Mouse (Mus musculus) forebrain, embryonic 14.5 days (tissue): ENCODE measurements around the gene Fgfr2. TPM values are rescaled to one million over a fixed set of nuclear protein-coding genes. Genes with fewer than 3 reads are reported as not detected.

Source experiments
- ATAC-seq: fragments of 200-750 bp; cut with Nextera tagmentation; 2 replicates; pipeline ENCODE4 v1.8.0; 2017; ENCODE audit warnings: mild to moderate bottlenecking, moderate library complexity
- DNase-seq: peaks from one replicate; pipeline ENCODE4 v3.0.0-alpha.2; 2015; ENCODE audit warnings: low spot score
- H3K27ac ChIP-seq: fragments of 300-500 bp; sonication (generic); 2 replicates; pipeline ENCODE4 v1.5.1; 2014; ENCODE audit warnings: low read depth, mild to moderate bottlenecking, control low read depth, low read length, moderate library complexity
- H3K27me3 ChIP-seq: fragments of 300-500 bp; sonication (generic); replicated peaks from 2 replicates; pipeline ENCODE4 v1.6.1; 2014; ENCODE audit warnings: low read length, control low read depth, mixed read lengths; ENCODE audit not compliant: control insufficient read depth, insufficient read depth
- H3K36me3 ChIP-seq: fragments of 300-500 bp; sonication (generic); 2 replicates; pipeline ENCODE4 v1.6.1; 2014; ENCODE audit warnings: low read length, control low read depth; ENCODE audit not compliant: control insufficient read depth, insufficient read depth
- H3K4me1 ChIP-seq: fragments of 300-500 bp; sonication (generic); 2 replicates; pipeline ENCODE4 v1.6.1; 2014; ENCODE audit warnings: antibody characterized with exemption, low read length, control low read depth; ENCODE audit not compliant: control insufficient read depth, insufficient read depth
- H3K4me2 ChIP-seq: fragments of 300-500 bp; sonication (generic); 2 replicates; pipeline ENCODE4 v1.6.1; 2014; ENCODE audit warnings: mild to moderate bottlenecking, control low read depth, low read length
- H3K4me3 ChIP-seq: fragments of 300-500 bp; sonication (generic); 2 replicates; pipeline ENCODE4 v1.5.1; 2014; ENCODE audit warnings: low read depth, low read length, control low read depth
- H3K9ac ChIP-seq: fragments of 300-500 bp; sonication (generic); 2 replicates; pipeline ENCODE4 v1.6.1; 2014; ENCODE audit warnings: mild to moderate bottlenecking, low read length, control low read depth, moderate library complexity
- H3K9me3 ChIP-seq: fragments of 300-500 bp; sonication (generic); replicated peaks from 2 replicates; pipeline ENCODE4 v1.6.1; 2016; ENCODE audit warnings: low read length, control low read depth, mixed read lengths; ENCODE audit not compliant: control insufficient read depth
- WGBS: fragments of 180-500 bp; shearing (Covaris S2); extraction: QIAGEN DNeasy Blood & Tissue Kit; methylation state at CpG from one replicate; pipeline ENCODE4 v1.1.7; 2014; 5-methylcytosine and 5-hydroxymethylcytosine counted together
- polyA plus RNA-seq: library from polyadenylated mRNA; unstranded; fragments of >200 nt; fragmentation: Nextera tagmentation; extraction: Ambion mirVana; gene quantifications from 2 replicates; pipeline ENCODE4 v1.2.1, GENCODE M21; 2014

Fgfr2 gene
- polyA plus RNA-seq, 1 experiment from 2014 or later = 35.9 TPM

GRCm38 (mm10) chr7:132371832-132372231 lies 751.3 kb downstream of the Fgfr2 start:
- WGBS = 86% methylated on average over 1 of the region's 1 CpGs
- no peak overlapping the region for H3K27ac ChIP-seq
- no peak overlapping the region for H3K4me3 ChIP-seq
- no peak overlapping the region for H3K4me2 ChIP-seq
- DNase-seq = no peak
- no peak overlapping the region for H3K9ac ChIP-seq
- no peak for ATAC-seq
- H3K9me3 ChIP-seq = no peaks in the 10 kb centered on the region
- H3K4me1 ChIP-seq = peaks cover 7% of the 10 kb centered on the region
- no peaks in the 10 kb centered on the region for H3K27me3 ChIP-seq
- no peaks in the 10 kb centered on the region for H3K36me3 ChIP-seq

DNA sequence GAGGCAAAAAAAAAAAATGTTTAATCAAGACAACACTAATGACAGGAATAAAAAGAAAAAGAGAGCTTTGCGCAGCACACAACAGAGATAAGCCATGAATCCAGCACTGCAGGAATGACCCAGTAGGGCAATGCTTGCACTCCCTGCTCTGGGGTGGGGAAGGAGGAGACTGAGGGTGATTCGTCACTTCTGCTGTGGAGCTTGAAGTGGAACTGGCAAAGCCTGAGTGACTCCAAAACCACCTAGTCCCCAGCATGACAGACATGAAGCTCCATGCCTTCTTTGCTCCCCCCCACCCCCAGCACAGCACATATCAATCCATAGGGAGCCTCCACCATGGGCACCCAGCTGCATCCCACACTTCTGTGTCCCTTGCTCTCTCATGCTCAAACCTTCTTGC lies 753.4 kb downstream of the Fgfr2 start:
- Histone ChIP-seq H3K9ac (no peak overlapping the region), H3K27me3 (no peaks in the 10 kb centered on the region), H3K9me3 (no peaks in the 10 kb centered on the region), H3K4me2 (no peak overlapping the region), H3K4me1 (peaks cover 7% of the 10 kb centered on the region), H3K4me3 (no peak overlapping the region), H3K27ac (no peak overlapping the region), H3K36me3 (no peaks in the 10 kb centered on the region)
- ATAC-seq (no peak), DNase-seq (no peak)
- WGBS = 83% methylated on average over 2 of the region's 2 CpGs

- H3K27ac ChIP-seq = no peak overlapping the region
- H3K27me3 ChIP-seq = no peaks in the 10 kb centered on the region
- DNase-seq (no peak), ATAC-seq (no peak)
- H3K36me3 ChIP-seq = no peaks in the 10 kb centered on the region
- H3K4me2 ChIP-seq = no peak overlapping the region
- 80% methylated on average over 6 of the region's 6 CpGs for WGBS
- H3K9ac ChIP-seq = no peak overlapping the region
- peaks cover 7% of the 10 kb centered on the region for H3K4me1 ChIP-seq
- H3K4me3 ChIP-seq = no peak overlapping the region
- H3K9me3 ChIP-seq = no peaks in the 10 kb centered on the region
Observed at GRCm38 (mm10) chr7:132368859-132369258, 754.3 kb downstream of the Fgfr2 start.

- no peak for ATAC-seq
- 77% methylated on average over 3 of the region's 3 CpGs for WGBS
- DNase-seq = no peak
- no peaks in the 10 kb centered on the region; the same call in 1 of the 2 replicates for H3K4me1 ChIP-seq
- no peak overlapping the region for H3K9ac ChIP-seq
- no peaks in the 10 kb centered on the region for H3K9me3 ChIP-seq
- H3K4me3 ChIP-seq = no peak overlapping the region
- H3K36me3 ChIP-seq = no peaks in the 10 kb centered on the region
- no peaks in the 10 kb centered on the region for H3K27me3 ChIP-seq
- no peak overlapping the region for H3K4me2 ChIP-seq
- H3K27ac ChIP-seq = no peak overlapping the region
Observed at GRCm38 (mm10) chr7:132367344-132367743, 755.8 kb downstream of the Fgfr2 start.

DNA sequence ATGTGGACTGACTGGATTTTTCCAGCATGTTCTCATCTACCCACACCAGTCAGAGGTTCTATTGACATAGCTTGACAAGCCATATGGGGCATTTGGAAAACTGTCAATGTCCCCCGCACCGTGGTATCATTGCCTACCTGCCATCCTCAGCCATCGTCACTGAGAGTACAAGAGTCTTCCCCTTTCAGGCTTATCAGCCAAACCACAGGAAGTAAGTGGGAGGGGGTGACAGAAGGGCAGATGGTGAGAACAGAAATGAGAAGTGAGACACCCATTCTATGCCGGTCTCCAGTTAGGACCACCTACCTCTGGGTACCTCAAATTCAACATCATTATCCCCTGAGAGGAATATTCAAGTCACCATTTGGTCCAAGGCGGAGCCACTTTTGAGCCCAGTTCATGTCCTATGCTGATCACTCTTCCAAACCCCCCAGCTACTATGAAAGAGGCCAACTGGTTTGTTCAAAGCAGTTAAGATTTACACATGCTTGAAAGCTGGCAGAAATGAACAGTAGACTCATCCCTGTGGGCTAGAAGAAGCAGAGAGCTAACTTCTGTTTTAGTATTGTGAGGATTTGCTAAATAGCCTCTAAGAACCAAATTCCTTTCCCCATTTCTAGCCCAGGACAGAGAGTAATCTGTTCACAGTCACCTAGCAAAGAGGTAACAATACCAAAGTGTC lies 757.3 kb downstream of the Fgfr2 start:
- no peak for ATAC-seq
- Histone ChIP-seq H3K9me3 (no peaks in the 10 kb centered on the region), H3K9ac (no peak overlapping the region), H3K4me1 (no peaks in the 10 kb centered on the region), H3K4me2 (no peak overlapping the region), H3K27me3 (no peaks in the 10 kb centered on the region), H3K4me3 (no peak overlapping the region), H3K27ac (no peak overlapping the region), H3K36me3 (no peaks in the 10 kb centered on the region)
- 73% methylated on average over 5 of the region's 5 CpGs for WGBS
- no peak for DNase-seq

DNA sequence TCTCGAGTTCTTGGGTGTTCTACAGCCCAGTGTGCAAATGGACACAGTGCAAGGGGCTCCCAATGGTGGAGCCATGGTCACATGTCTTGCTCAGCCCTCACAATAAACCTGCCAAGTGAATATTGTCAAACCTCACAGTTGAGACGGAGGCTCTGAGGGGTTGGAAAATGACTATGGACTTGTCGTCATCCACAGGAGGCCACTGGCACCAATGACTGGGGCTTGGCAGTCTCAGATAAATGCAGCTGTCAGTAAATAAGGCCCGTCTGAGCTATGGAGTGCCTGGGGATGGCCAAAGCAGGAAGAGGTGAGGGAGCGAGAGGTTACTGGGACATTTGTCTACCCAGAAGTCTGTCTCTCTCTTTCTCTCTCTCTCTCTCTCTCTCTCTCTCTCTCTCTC lies 758.0 kb downstream of the Fgfr2 start:
- ATAC-seq = no peak
- WGBS = 82% methylated on average over 5 of the region's 5 CpGs

DNA sequence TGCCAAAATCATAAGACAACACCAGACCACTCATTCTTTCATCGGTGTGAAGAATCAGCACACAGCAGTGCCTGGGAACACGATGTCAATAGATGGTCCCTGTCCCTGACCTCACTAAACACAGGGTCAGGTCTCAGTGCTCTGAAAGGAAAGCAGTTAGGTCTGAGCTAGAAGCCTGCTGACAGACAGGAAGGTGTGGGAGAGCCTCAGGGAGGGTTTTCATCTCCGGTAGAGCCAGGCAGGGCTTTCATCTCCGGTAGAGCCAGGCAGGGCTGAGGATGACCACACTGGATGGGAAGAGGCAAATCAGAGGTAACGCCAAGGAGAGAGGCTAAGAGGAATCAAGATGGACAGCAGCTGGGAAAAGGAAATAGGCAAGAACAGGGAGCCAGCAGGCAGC lies 758.6 kb downstream of the Fgfr2 start:
- Histone ChIP-seq H3K9ac (no peak overlapping the region), H3K9me3 (no peaks in the 10 kb centered on the region), H3K36me3 (no peaks in the 10 kb centered on the region), H3K4me2 (no peak overlapping the region), H3K4me3 (no peak overlapping the region), H3K27me3 (no peaks in the 10 kb centered on the region), H3K27ac (no peak overlapping the region), H3K4me1 (no peaks in the 10 kb centered on the region)
- DNase-seq (no peak), ATAC-seq (no peak)
- WGBS = 79% methylated on average over 5 of the region's 5 CpGs

More for the DNA sequence above, 758.0 kb downstream of the Fgfr2 start:
- Histone ChIP-seq H3K36me3 (no peaks in the 10 kb centered on the region), H3K27me3 (no peaks in the 10 kb centered on the region), H3K9me3 (no peaks in the 10 kb centered on the region), H3K4me3 (no peak overlapping the region), H3K4me1 (no peaks in the 10 kb centered on the region), H3K4me2 (no peak overlapping the region), H3K27ac (no peak overlapping the region), H3K9ac (no peak overlapping the region)
- no peak for DNase-seq

DNA sequence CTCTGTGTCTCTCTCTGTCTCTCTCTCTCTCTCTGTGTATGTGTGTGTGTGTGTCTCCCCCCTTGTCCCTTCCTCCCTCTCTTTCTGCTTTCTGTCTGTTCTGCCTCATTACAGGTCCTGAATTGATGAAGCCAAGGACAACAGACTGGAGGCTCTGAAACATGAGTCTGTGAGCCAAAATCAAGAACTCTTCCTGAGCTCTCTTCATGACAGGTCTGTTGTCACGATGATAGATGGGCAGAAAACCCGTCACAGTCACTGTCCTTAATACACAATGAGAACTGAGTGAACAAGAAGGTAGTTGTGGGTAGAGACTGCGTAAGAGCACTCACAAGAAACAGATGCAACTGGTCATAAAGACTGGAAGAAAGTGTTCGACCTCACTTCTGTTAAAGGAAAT lies 762.8 kb downstream of the Fgfr2 start:
- no peak for DNase-seq
- 0 out of 2 replicates have a peak, but pooled peaks cover 2% of the 10 kb centered on the region for H3K4me1 ChIP-seq
- no peaks in the 10 kb centered on the region for H3K36me3 ChIP-seq
- H3K9me3 ChIP-seq = no peaks in the 10 kb centered on the region
- WGBS = 86% methylated on average over 4 of the region's 4 CpGs
- H3K9ac ChIP-seq = no peak overlapping the region
- no peaks in the 10 kb centered on the region for H3K27me3 ChIP-seq
- no peak overlapping the region for H3K27ac ChIP-seq
- ATAC-seq = no peak
- H3K4me2 ChIP-seq = no peak overlapping the region
- no peak overlapping the region for H3K4me3 ChIP-seq

DNA sequence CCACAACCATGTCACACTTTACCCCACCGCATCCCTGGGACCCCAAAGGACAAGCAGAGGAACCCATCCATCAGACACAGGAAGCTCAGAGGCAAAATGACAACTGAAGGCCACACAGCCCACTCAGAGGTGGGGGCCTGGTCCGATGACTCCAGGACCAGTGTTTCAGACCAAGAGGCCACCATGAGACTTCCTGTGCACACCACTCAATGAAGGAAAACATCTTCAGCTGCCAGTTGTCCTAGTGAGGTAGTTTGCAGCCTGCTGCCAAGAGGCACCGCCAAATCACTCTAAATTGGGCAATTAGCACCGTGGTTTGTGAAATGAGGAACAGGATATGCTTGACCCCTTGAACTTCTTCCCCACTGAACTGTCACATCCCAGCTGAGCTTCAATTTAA lies 764.4 kb downstream of the Fgfr2 start:
- H3K4me2 ChIP-seq = no peak overlapping the region
- no peak for DNase-seq
- no peak overlapping the region for H3K27ac ChIP-seq
- ATAC-seq = no peak
- 0 out of 2 replicates have a peak, but pooled peaks cover 2% of the 10 kb centered on the region for H3K4me1 ChIP-seq
- no peaks in the 10 kb centered on the region for H3K9me3 ChIP-seq
- no peaks in the 10 kb centered on the region for H3K36me3 ChIP-seq
- no peaks in the 10 kb centered on the region for H3K27me3 ChIP-seq
- 58% methylated on average over 4 of the region's 4 CpGs for WGBS
- H3K9ac ChIP-seq = no peak overlapping the region
- H3K4me3 ChIP-seq = no peak overlapping the region
